Comparison of ENCODE assay signal across 8 mouse cellular contexts in the genomic region with DNA sequence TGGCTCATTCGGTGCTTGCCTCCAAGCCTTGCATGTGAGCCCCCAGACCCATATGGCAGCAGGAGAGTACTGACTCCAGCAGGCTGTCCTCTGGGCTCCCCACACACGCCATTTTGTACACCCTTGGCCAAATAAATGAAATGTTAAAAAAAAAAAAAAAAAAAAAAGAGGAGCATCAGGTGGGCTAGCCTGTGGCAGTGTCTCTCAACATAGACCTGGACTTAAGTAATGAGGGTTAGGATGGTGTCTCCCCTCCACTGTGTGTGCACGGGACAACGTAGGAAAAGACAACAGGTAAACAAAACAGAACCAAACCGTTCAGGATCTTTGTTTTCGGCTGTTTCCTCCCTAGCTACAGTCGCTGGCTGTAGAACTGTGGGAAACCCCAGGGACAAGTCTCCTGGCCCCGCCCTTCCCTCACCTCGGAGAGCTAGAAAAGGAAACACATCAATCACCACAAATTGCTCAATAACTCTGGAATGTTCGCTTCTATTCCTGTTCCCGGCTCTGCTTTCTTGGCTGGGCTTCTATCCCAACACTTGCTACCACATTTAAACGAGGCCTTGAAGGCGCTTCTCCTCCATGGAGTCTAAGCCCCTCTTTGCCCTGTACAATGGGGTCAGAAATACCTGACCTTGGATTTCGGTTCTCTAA. TPM values are rescaled to one million over a fixed set of nuclear protein-coding genes. Genes with fewer than 3 reads are reported as not detected.
DNase-seq lines count a peak whose midpoint lies in the region; ATAC-seq and TF ChIP-seq lines count a peak whose summit lies in the region.
"Had no signal": no experiment of that assay in that cellular context is flagged by ENCODE, and none has a peak within 500 bp of the region (broad histone marks: within the 10 kb centered on the region; RNA-seq: fewer than 3 reads in every experiment).

No protein-coding gene starts in this region.

- peak overlapping the region; percentile 42 for H3K9ac ChIP-seq in intestine, embryonic 16.5 days (ENCODE audit: low read depth, low read length)
- no peak overlapping the region for H3K9ac ChIP-seq in stomach, embryonic 14.5 days (replicated peaks; ENCODE audit: low read depth, low read length)

- ATAC-seq in intestine, embryonic 16.5 days: peak; percentile 60
- peak; percentile 16; the same call in 1 of the 2 replicates for ATAC-seq in stomach, embryonic 14.5 days (ENCODE audit: insufficient number of reproducible peaks, insufficient read depth, low FRiP score, low read depth)

- DNase-seq in MN1 (ENCODE audit: low spot score): peak; percentile 76
- DNase-seq in gastrocnemius, postnatal 25 days: peak; percentile 86
- DNase-seq in lung, adult 18-20 months: peak; percentile 91 to 94
- DNase-seq in spleen, postnatal 36 days (ENCODE audit: low spot score in 2 of 2): no peak

- peaks cover 6% of the 10 kb centered on the region; the same call in 1 of the 2 replicates for H3K4me1 ChIP-seq in bone marrow, adult 2 months (ENCODE audit: control insufficient read depth, insufficient read depth, low read length)
- H3K4me1 ChIP-seq in intestine, embryonic 16.5 days (ENCODE audit: control insufficient read depth, insufficient read depth, low read length): peaks cover 16% of the 10 kb centered on the region
- peaks cover 20% of the 10 kb centered on the region for H3K4me1 ChIP-seq in stomach, embryonic 14.5 days (ENCODE audit: control insufficient read depth, insufficient read depth, low read length)

- WGBS in bone marrow, adult 2 months: 14% methylated on average over 14 of the region's 14 CpGs
- WGBS in intestine, embryonic 16.5 days: 26% methylated on average over 14 of the region's 14 CpGs
- 34% methylated on average over 14 of the region's 14 CpGs for WGBS in stomach, embryonic 14.5 days

- no peaks in the 10 kb centered on the region for H3K36me3 ChIP-seq in intestine, embryonic 16.5 days (ENCODE audit: control insufficient read depth, insufficient read depth, low read length)
- no peaks in the 10 kb centered on the region for H3K36me3 ChIP-seq in stomach, embryonic 14.5 days (ENCODE audit: control insufficient read depth, insufficient read depth, low read length)

- no peaks in the 10 kb centered on the region for H3K9me3 ChIP-seq in intestine, embryonic 16.5 days (ENCODE audit: control insufficient read depth, low read length)
- no peaks in the 10 kb centered on the region for H3K9me3 ChIP-seq in stomach, embryonic 14.5 days (ENCODE audit: control insufficient read depth, low read depth, low read length)

- H3K27ac ChIP-seq in bone marrow, adult 2 months (ENCODE audit: control insufficient read depth, insufficient read depth, low read depth, low read length, poor library complexity): peak overlapping the region; percentile 50; the same call in 1 of the 2 replicates
- peak overlapping the region; percentile 96 for H3K27ac ChIP-seq in intestine, embryonic 16.5 days (ENCODE audit: low read length)
- peak overlapping the region; percentile 84 for H3K27ac ChIP-seq in stomach, embryonic 14.5 days (ENCODE audit: low read length)

- H3K4me2 ChIP-seq in intestine, embryonic 16.5 days (ENCODE audit: low read depth, low read length): peak overlapping the region; percentile 46
- H3K4me2 ChIP-seq in stomach, embryonic 14.5 days (replicated peaks; ENCODE audit: low read depth, low read length): peak overlapping the region; percentile 32

- no peak for TF ChIP-seq POLR2A in bone marrow, adult 2 months (IDR thresholded peaks at IDR 0.05; ENCODE audit: borderline replicate concordance, control insufficient read depth, low read depth, low read length)

- H3K4me3 ChIP-seq in bone marrow, adult 2 months (replicated peaks; ENCODE audit: control insufficient read depth, low read depth, low read length): peak overlapping the region; percentile 24
- peak overlapping the region; percentile 21 for H3K4me3 ChIP-seq in intestine, embryonic 16.5 days (ENCODE audit: low read length)
- H3K4me3 ChIP-seq in stomach, embryonic 14.5 days (ENCODE audit: low read depth, low read length): no peak overlapping the region; the same call in 1 of the 2 replicates

- TF ChIP-seq CTCF in bone marrow, adult 2 months (IDR thresholded peaks at IDR 0.05; ENCODE audit: control insufficient read depth, insufficient read depth, low read length): no peak

- no peaks in the 10 kb centered on the region for H3K27me3 ChIP-seq in intestine, embryonic 16.5 days (replicated peaks; ENCODE audit: control insufficient read depth, insufficient read depth, low read length)
- H3K27me3 ChIP-seq in stomach, embryonic 14.5 days (ENCODE audit: control insufficient read depth, insufficient read depth, low read length): no peaks in the 10 kb centered on the region

RNA-seq across cellular contexts. Expression of gene Gm16253, which starts 0.7 kb away (rescaled TPM):
- polyA plus RNA-seq in bone marrow, adult 2 months (2011; ENCODE audit: insufficient read depth, insufficient read length, low replicate concordance, missing spikeins): not detected in 2 replicates
- total RNA-seq in gastrocnemius, postnatal 25 days (2021): 1 to 10 TPM; 1.1 TPM
- polyA plus RNA-seq in intestine, embryonic 16.5 days (2015; fragmentation: Nextera tagmentation; extraction: Ambion mirVana): 0.45 and 0.97 TPM in 2 replicates
- polyA plus RNA-seq in stomach, embryonic 14.5 days (2014; fragmentation: Nextera tagmentation; extraction: Ambion mirVana): 0.69 and 1.9 TPM in 2 replicates
- total RNA-seq: left cerebral cortex, postnatal 10 days had no signal

RNA-seq across cellular contexts. Expression of gene Polr3gl, which starts 17.8 kb away (rescaled TPM):
- 61.0 and 72.3 TPM in 2 replicates for polyA plus RNA-seq in bone marrow, adult 2 months (2011; ENCODE audit: insufficient read depth, insufficient read length, low replicate concordance, missing spikeins)
- 10 to 100 TPM; 34.0 to 38.1 TPM for total RNA-seq in gastrocnemius, postnatal 25 days (2021)
- polyA plus RNA-seq in intestine, embryonic 16.5 days (2015; fragmentation: Nextera tagmentation; extraction: Ambion mirVana): 23.1 and 24.4 TPM in 2 replicates
- 21.5 and 29.5 TPM in 2 replicates for polyA plus RNA-seq in stomach, embryonic 14.5 days (2014; fragmentation: Nextera tagmentation; extraction: Ambion mirVana)

RNA-seq across cellular contexts. Expression of gene Txnip, which starts 18.4 kb away (rescaled TPM):
- polyA plus RNA-seq in bone marrow, adult 2 months (2011; ENCODE audit: insufficient read depth, insufficient read length, low replicate concordance, missing spikeins): 104 and 163 TPM in 2 replicates
- 100 to 1,000 TPM; 343 to 504 TPM for total RNA-seq in gastrocnemius, postnatal 25 days (2021)
- polyA plus RNA-seq in intestine, embryonic 16.5 days (2015; fragmentation: Nextera tagmentation; extraction: Ambion mirVana): 146 and 152 TPM in 2 replicates
- 155 and 168 TPM in 2 replicates for polyA plus RNA-seq in stomach, embryonic 14.5 days (2014; fragmentation: Nextera tagmentation; extraction: Ambion mirVana)

RNA-seq across cellular contexts. Expression of gene Ankrd34a, which starts 20.3 kb away (rescaled TPM):
- not detected in 2 replicates for polyA plus RNA-seq in bone marrow, adult 2 months (2011; ENCODE audit: insufficient read depth, insufficient read length, low replicate concordance, missing spikeins)
- total RNA-seq in gastrocnemius, postnatal 25 days (2021): 1 to 10 TPM in 1 of 2 experiments, under 1 TPM in 1; 0.95 to 1.1 TPM
- 2.0 and 2.1 TPM in 2 replicates for polyA plus RNA-seq in intestine, embryonic 16.5 days (2015; fragmentation: Nextera tagmentation; extraction: Ambion mirVana)
- polyA plus RNA-seq in stomach, embryonic 14.5 days (2014; fragmentation: Nextera tagmentation; extraction: Ambion mirVana): 2.9 and 3.4 TPM in 2 replicates

RNA-seq across cellular contexts. Expression of gene Lix1l, which starts 24.8 kb away (rescaled TPM):
- polyA plus RNA-seq in bone marrow, adult 2 months (2011; ENCODE audit: insufficient read depth, insufficient read length, low replicate concordance, missing spikeins): 3.3 and 5.7 TPM in 2 replicates
- 1 to 10 TPM; 6.7 to 7.0 TPM for total RNA-seq in gastrocnemius, postnatal 25 days (2021)
- polyA plus RNA-seq in intestine, embryonic 16.5 days (2015; fragmentation: Nextera tagmentation; extraction: Ambion mirVana): 4.8 TPM in 2 replicates
- 10.6 TPM in 2 replicates for polyA plus RNA-seq in stomach, embryonic 14.5 days (2014; fragmentation: Nextera tagmentation; extraction: Ambion mirVana)

Comparison
In these comparisons a context has a peak if more than half of its experiments do, and no peak if none do; other contexts are left out.
1. DNase-seq: peak in MN1 (single experiment), gastrocnemius, postnatal 25 days (single experiment) and lung, adult 18-20 months (2 of 2); none in spleen, postnatal 36 days (0 of 2).
2. Peak in every context shown above with its lines, with median percentiles within 50 percentile points of each other: H3K27ac ChIP-seq.